Mouse (Mus musculus): ENCODE measurements around the gene Ddx25. TPM values are rescaled to one million over a fixed set of nuclear protein-coding genes. Genes with fewer than 3 reads are reported as not detected.

Ddx25 gene
- polyA plus RNA-seq, 1 experiment from 2014 or later: 2.4 TPM

Other genes with a start within 250 kb of the Ddx25 start
- 28.6 and 35.9 TPM in 2 replicates for gene Cdon, start 137.4 kb downstream of the Ddx25 start, polyA plus RNA-seq (2015; fragmentation: Nextera tagmentation; extraction: Ambion mirVana)
- gene Gm1113, start 40.3 kb downstream of the Ddx25 start, polyA plus RNA-seq (2015; fragmentation: Nextera tagmentation; extraction: Ambion mirVana): not detected in 2 replicates
- 17.2 and 19.2 TPM in 2 replicates for gene Pus3, start 67 bp upstream of the Ddx25 start, polyA plus RNA-seq (2015; fragmentation: Nextera tagmentation; extraction: Ambion mirVana)
- 0.31 and 0.83 TPM in 2 replicates for gene Pate2, start 11.8 kb upstream of the Ddx25 start, polyA plus RNA-seq (2015; fragmentation: Nextera tagmentation; extraction: Ambion mirVana)
- gene Hyls1, start 11.9 kb upstream of the Ddx25 start, polyA plus RNA-seq (2015; fragmentation: Nextera tagmentation; extraction: Ambion mirVana): 14.2 and 14.4 TPM in 2 replicates
- not detected in 2 replicates for gene Pate4, start 53.4 kb upstream of the Ddx25 start, polyA plus RNA-seq (2015; fragmentation: Nextera tagmentation; extraction: Ambion mirVana)
- gene Pate3, start 89.7 kb upstream of the Ddx25 start, polyA plus RNA-seq (2015; fragmentation: Nextera tagmentation; extraction: Ambion mirVana): not detected in 2 replicates
- not detected in 2 replicates for gene Pate1, start 128.9 kb upstream of the Ddx25 start, polyA plus RNA-seq (2015; fragmentation: Nextera tagmentation; extraction: Ambion mirVana)
- gene Gm17677, start 182.5 kb upstream of the Ddx25 start, polyA plus RNA-seq (2015; fragmentation: Nextera tagmentation; extraction: Ambion mirVana): not detected in 2 replicates
- not detected in 2 replicates for gene Gm17727, start 219.6 kb upstream of the Ddx25 start, polyA plus RNA-seq (2015; fragmentation: Nextera tagmentation; extraction: Ambion mirVana)
- gene Gm27235, start 231.6 kb upstream of the Ddx25 start, polyA plus RNA-seq (2015; fragmentation: Nextera tagmentation; extraction: Ambion mirVana): not detected in 2 replicates
- not detected in 2 replicates for gene D730048I06Rik, start 231.6 kb upstream of the Ddx25 start, polyA plus RNA-seq (2015; fragmentation: Nextera tagmentation; extraction: Ambion mirVana)